Mouse (Mus musculus) forebrain, embryonic 15.5 days (tissue): Measurements from ENCODE around the gene Prr22. TPM values are rescaled to one million over a fixed set of nuclear protein-coding genes. Genes with fewer than 3 reads are reported as not detected.

Experiments
- ATAC-seq: fragments of 200-750 bp; cut with Nextera tagmentation; replicated peaks from 2 replicates; pipeline ENCODE4 v1.8.0; 2017; ENCODE audit warnings: mild to moderate bottlenecking, moderate TSS enrichment, moderate library complexity
- H3K27ac ChIP-seq: fragments of 300-500 bp; sonication (generic); replicated peaks from 2 replicates; pipeline ENCODE4 v1.5.1; 2015; ENCODE audit warnings: mild to moderate bottlenecking, inconsistent platforms
- H3K27me3 ChIP-seq: fragments of 300-500 bp; sonication (generic); 2 replicates; pipeline ENCODE4 v1.6.1; 2015; ENCODE audit warnings: inconsistent platforms
- H3K36me3 ChIP-seq: fragments of 300-500 bp; sonication (generic); 2 replicates; pipeline ENCODE4 v1.6.1; 2015; ENCODE audit warnings: mild to moderate bottlenecking, inconsistent platforms
- H3K4me1 ChIP-seq: fragments of 300-500 bp; sonication (generic); 2 replicates; pipeline ENCODE4 v1.6.1; 2015; ENCODE audit warnings: inconsistent platforms
- H3K4me2 ChIP-seq: fragments of 300-500 bp; sonication (generic); replicated peaks from 2 replicates; pipeline ENCODE4 v1.6.1; 2015; ENCODE audit warnings: mild to moderate bottlenecking, inconsistent platforms
- H3K4me3 ChIP-seq: fragments of 300-500 bp; sonication (generic); 2 replicates; pipeline ENCODE4 v1.5.1; 2015; ENCODE audit warnings: mild to moderate bottlenecking, inconsistent platforms
- H3K9ac ChIP-seq: fragments of 300-500 bp; sonication (generic); replicated peaks from 2 replicates; pipeline ENCODE4 v1.6.1; 2015; ENCODE audit warnings: mild to moderate bottlenecking, inconsistent platforms
- H3K9me3 ChIP-seq: fragments of 300-500 bp; sonication (generic); 2 replicates; pipeline ENCODE4 v1.6.1; 2016; ENCODE audit warnings: inconsistent platforms
- whole genome bisulfite sequencing: fragments of 180-500 bp; shearing (Covaris S2); methylation state at CpG from one replicate; pipeline ENCODE4 v1.1.7; 2015; ENCODE audit warnings: mixed read lengths; 5-methylcytosine and 5-hydroxymethylcytosine counted together
- polyA plus RNA-seq: library from polyadenylated mRNA; unstranded; fragments of >200 nt; fragmentation: Nextera tagmentation; extraction: Ambion mirVana; gene quantifications from 2 replicates; pipeline ENCODE4 v1.2.1, GENCODE M21; 2015

Gene Prr22
- polyA plus RNA-seq, 1 experiment from 2014 or later = 0.66 TPM

DNA sequence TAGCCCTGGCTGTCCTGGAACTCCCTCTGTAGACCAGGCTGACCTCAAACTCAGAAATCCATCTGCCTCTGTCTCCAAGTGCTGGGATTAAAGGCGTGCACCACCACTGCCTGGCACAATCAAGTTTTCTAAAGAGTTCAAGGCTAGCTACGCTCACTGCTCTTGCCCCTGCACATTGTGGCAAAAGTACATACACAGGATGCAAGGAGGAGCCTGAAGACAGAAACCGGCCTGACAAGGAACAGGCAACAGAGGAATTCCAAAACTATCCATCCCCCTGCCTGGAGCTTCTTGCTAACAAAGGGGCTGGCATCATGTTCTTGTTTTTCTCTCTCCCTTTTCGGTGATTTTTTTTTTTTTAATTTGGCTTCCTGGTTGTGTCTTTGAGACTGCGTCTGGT, 25.9 kb upstream of the Prr22 start:
- no peaks in the 10 kb centered on the region for H3K9me3 ChIP-seq
- H3K27me3 ChIP-seq = no peaks in the 10 kb centered on the region
- 61% methylated on average over 5 of the region's 5 CpGs for WGBS
- H3K9ac ChIP-seq = no peak overlapping the region
- no peak for ATAC-seq
- H3K27ac ChIP-seq = no peak overlapping the region
- no peaks in the 10 kb centered on the region for H3K4me1 ChIP-seq
- no peaks in the 10 kb centered on the region for H3K36me3 ChIP-seq
- no peak overlapping the region for H3K4me3 ChIP-seq
- no peak overlapping the region for H3K4me2 ChIP-seq

DNA sequence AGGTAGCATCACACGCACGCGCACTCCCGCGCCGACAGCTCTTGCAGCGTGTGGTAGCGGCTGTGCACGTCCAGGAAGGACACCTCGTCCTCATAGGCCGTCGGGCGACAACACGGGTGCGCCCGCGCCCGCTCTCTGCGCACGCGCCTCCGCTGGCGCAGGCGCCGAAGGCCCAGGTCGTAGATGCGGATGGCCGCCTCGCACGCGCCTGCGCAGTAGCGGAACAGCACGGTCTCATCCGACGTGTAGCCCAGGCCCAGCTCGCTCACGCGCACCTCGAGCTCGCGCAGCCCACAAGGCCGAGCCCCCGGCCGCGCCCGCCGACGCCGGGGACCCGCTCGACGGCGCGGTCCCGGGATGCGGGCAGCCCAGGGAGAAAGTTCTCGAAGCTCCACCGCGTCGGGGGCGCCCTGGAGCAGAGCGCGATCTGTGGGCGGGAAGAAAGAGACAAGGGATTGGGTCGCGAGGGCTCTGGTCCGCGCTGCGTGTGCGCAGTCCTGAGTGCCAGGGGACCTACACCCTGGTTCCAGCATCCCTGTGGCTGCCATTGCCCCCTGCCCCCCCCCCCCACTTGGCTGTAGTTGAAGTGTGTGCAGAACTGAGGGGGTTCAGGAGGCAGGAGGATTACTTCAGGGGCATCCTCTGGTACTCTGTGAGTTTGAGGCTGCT, 18.5 kb upstream of the Prr22 start:
- 17% methylated on average over 71 of the region's 71 CpGs for WGBS
- H3K4me3 ChIP-seq = peak overlapping the region; percentile 40
- H3K9me3 ChIP-seq = no peaks in the 10 kb centered on the region
- H3K36me3 ChIP-seq = no peaks in the 10 kb centered on the region
- H3K4me2 ChIP-seq = peak overlapping the region; percentile 55
- H3K27ac ChIP-seq = no peak overlapping the region
- H3K9ac ChIP-seq = no peak overlapping the region; the same call in 1 of the 2 replicates
- H3K4me1 ChIP-seq = no peaks in the 10 kb centered on the region
- H3K27me3 ChIP-seq = peaks cover 45% of the 10 kb centered on the region
- ATAC-seq = peak; percentile 85

DNA sequence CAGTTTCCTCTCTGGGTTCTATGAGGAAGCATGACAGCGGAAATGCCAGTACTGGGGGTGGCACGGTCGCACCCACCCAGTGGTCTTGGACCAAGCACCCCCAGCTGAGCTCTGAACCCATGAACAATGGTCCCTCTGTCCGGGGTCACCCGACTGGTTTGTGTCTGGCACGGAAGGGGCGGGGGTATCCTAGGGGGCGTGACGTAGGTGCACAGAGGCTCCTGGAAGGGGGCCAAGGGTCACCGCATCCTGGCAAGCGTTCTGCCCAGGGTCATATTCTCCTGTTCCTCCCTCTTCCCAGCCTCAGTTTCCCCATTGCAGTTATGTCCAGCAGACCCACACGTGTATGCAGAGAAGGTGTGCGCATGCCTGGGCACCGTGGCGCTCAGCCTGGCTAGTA, 16.6 kb upstream of the Prr22 start:
- no peak overlapping the region for H3K9ac ChIP-seq
- H3K4me1 ChIP-seq = peaks cover 11% of the 10 kb centered on the region
- H3K27ac ChIP-seq = no peak overlapping the region
- WGBS = 26% methylated on average over 15 of the region's 15 CpGs
- H3K36me3 ChIP-seq = no peaks in the 10 kb centered on the region
- H3K4me3 ChIP-seq = no peak overlapping the region
- peaks cover 61% of the 10 kb centered on the region for H3K27me3 ChIP-seq
- H3K4me2 ChIP-seq = no peak overlapping the region
- no peaks in the 10 kb centered on the region for H3K9me3 ChIP-seq
- ATAC-seq = no peak

DNA sequence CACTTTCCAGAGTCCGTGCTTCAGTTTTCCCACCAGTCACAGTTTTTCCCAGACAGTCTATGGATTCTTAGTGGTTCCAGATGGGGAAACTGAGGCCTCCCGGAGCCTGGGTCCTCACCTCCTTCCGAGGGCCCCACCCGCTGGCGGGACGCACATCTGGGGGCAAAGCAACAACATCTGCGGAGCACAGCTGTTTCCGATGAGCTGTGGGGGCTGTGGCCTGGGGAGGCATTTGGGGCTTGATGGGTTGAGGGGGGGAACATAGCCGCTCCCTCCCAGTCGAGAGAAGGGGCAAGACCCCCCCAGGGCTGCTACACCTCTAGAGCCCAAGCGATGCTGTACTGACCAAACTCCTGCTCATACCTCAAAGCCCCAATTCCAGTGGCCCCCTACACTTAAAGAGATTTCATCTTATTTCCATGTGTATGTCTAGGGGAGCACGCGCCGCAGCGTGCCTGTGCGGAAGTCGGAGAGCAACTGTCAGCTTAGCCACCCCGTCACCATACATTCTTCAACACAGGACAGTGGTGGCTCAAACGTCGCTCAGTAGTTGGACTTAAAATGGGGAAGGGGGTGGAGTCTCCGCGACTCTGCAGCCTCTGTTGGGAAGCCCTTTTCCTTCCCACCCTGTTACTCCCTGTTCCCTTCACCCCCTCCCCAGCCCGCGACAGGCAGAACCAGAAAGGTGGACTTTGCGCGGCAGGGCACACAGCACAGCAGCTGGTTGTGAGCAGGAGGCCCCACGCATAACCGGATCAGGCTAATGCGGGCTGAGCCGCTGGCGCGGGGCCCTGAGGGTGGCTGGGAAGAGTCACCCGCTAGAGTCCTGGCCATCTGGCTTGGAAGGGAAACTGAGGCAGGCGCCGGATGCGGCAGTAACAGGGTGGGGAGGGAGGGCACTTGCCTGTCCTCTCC, 15.5 kb upstream of the Prr22 start:
- peaks cover 11% of the 10 kb centered on the region for H3K4me1 ChIP-seq
- ATAC-seq = no peak
- H3K27me3 ChIP-seq = peaks cover 62% of the 10 kb centered on the region
- H3K4me2 ChIP-seq = no peak overlapping the region
- H3K9ac ChIP-seq = no peak overlapping the region
- H3K9me3 ChIP-seq = no peaks in the 10 kb centered on the region
- WGBS = 17% methylated on average over 36 of the region's 36 CpGs
- H3K27ac ChIP-seq = no peak overlapping the region
- no peak overlapping the region for H3K4me3 ChIP-seq
- H3K36me3 ChIP-seq = no peaks in the 10 kb centered on the region

DNA sequence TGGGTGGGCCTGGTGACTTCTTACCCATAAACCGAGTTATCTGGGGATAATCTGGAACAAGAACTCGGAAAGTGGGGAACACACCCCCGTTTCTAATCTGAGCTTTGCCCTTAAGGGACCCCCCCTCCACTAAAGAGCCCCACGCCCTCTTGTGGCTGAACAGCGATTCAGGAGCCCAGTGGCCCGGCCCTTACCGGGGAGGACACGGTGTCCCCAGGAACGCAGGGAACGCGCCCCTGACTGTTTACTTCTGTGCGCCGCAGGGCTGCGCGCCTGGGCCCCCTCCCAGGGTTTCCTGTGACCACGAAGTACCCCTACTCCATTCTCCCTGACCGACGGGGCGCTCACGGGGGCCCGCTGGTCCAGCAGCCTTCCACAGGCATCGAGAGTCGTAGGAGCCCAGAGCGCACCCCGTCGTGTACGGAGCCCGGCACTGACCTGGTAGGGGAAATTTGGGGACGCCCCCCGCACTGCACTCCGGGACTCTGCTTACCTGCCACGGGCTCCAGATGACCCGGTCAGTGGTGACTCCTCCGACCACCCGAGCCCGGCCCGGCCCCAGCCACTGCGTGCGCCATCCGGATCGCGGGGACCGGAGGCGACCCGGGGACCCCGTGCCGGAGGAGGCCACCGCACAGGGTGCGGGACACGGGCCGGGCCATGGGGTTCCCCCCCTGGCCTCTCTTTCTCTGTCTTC, 13.2 kb upstream of the Prr22 start:
- H3K36me3 ChIP-seq = no peaks in the 10 kb centered on the region
- peaks cover 16% of the 10 kb centered on the region for H3K4me1 ChIP-seq
- peaks cover 69% of the 10 kb centered on the region for H3K27me3 ChIP-seq
- peak overlapping the region; percentile 37; the same call in 1 of the 2 replicates for H3K9ac ChIP-seq
- no peak; the same call in 1 of the 2 replicates for ATAC-seq
- WGBS = 2% methylated on average over 49 of the region's 51 CpGs
- peak overlapping the region; percentile 75 for H3K4me2 ChIP-seq
- H3K4me3 ChIP-seq = peak overlapping the region; percentile 41
- no peak overlapping the region for H3K27ac ChIP-seq
- no peaks in the 10 kb centered on the region for H3K9me3 ChIP-seq

DNA sequence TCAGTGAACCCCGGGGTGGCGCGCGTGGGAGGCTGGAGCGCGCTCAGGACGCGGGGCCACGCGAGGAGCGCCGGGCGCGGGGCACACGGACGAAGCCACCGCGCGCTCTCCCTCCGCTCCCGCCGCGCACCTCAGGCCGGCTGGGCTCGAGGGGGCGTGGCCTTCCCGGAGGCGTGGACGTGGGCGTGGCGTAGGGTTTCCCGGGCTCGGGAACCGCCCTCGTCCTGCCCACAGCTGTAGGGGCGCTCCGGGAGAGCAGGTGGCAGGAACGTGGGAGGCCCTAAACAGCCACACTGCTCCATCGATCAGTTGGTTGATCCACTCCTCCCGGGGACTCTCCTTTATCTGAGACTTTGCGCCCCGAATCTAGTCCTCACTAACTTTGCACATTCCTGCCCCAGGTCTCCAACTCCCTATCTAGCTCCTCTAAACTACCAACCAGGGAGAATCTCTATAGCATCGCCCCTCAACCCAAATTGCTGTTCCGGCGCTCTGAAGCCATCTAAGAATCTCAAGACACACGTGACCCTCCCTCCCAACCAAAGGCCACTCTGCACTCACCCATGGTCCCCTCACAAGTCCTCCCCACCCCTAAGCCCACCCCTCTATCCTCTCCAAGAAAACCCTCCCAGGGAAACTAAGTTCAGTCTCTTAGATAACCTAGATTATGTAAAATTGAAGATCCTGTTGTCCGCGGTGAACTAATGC, 12.5 kb upstream of the Prr22 start, which contains the start of gene Nrtn:
TSS of gene Nrtn (minus strand) at position 115 of the 708 bp plus-strand sequence.
- H3K9ac ChIP-seq = peak within 1 kb of the TSS; percentile 37; the same call in 1 of the 2 replicates
- no peaks in the 10 kb centered on the region for H3K9me3 ChIP-seq
- WGBS = under 1% methylated on average over 47 of the region's 48 CpGs
- peak within 1 kb of the TSS; percentile 75 for H3K4me2 ChIP-seq
- ATAC-seq = peak; percentile 24
- H3K4me1 ChIP-seq = peaks cover 21% of the 10 kb centered on the region
- H3K4me3 ChIP-seq = peak within 1 kb of the TSS; percentile 41
- no peak within 1 kb of the TSS for H3K27ac ChIP-seq
- H3K36me3 ChIP-seq = no peaks in the 10 kb centered on the region
- peaks cover 62% of the 10 kb centered on the region for H3K27me3 ChIP-seq

DNA sequence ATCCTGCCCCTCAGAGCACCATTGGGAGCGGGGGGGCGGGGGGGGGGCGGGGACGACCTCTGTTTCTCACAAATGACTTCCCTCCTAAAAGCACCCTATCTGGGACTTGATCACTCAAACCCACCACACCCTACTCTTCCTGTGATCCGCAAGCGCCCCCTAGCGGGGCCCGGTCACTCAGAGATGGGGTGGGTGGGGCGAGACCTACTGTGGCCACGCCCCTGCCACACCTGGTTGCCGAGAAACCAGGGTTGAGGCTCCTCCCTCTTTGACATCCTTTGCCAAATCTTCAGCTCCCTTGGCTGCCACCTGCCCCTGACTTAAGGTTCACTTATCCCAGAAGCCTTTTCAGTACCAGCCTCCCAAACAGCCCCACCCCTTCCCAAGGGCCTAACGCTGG, 11.9 kb upstream of the Prr22 start:
- Histone ChIP-seq H3K4me1 (peaks cover 26% of the 10 kb centered on the region), H3K4me3 (no peak overlapping the region), H3K27me3 (peaks cover 56% of the 10 kb centered on the region), H3K36me3 (no peaks in the 10 kb centered on the region), H3K4me2 (no peak overlapping the region), H3K27ac (no peak overlapping the region), H3K9me3 (no peaks in the 10 kb centered on the region), H3K9ac (no peak overlapping the region)
- ATAC-seq = no peak
- 5% methylated on average over 12 of the region's 12 CpGs for whole genome bisulfite sequencing

DNA sequence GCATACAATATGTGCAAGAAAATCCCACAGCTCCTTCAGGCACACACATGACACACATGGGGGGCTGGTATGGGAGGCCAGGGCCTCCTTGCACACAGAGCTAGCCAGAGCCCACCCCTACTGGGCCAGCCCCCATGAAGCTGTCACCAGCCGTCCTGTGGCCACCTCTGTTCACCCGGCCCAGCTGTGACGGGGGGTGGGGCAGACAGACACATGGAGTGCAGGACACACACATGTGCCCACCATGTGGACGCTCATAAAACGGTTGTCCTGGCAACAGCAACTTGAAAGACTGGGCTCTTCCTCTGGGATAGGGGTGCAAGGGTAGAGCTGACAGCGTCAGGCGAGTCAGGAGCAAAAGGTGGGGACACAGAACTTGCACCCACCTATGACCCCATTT, 10.8 kb upstream of the Prr22 start:
- peaks cover 35% of the 10 kb centered on the region for H3K4me1 ChIP-seq
- no peak for ATAC-seq
- H3K9ac ChIP-seq = no peak overlapping the region
- H3K9me3 ChIP-seq = no peaks in the 10 kb centered on the region
- WGBS = 68% methylated on average over 7 of the region's 7 CpGs
- H3K36me3 ChIP-seq = no peaks in the 10 kb centered on the region
- H3K4me3 ChIP-seq = no peak overlapping the region
- no peak overlapping the region for H3K4me2 ChIP-seq
- peaks cover 46% of the 10 kb centered on the region for H3K27me3 ChIP-seq
- no peak overlapping the region for H3K27ac ChIP-seq

DNA sequence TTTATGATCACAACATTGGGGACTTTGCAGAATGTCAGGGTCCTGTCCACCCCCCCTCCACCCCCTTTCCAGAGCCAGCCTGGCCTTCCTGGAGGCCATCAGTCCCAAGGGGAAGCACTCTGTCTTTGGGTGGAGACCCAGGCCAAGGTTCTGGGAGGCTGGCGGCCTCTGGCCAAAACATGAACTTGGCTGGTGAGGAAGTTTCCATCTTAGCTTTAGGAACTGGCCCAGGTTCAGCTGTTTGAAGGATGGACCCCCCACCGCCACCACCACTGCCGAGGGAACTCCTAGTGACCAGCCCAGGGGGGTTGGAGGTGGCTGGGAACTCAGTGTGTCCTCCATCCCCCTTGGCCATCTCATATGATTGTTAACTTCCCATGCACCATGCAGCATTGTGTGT, 9.0 kb upstream of the Prr22 start:
- no peak for ATAC-seq
- 60% methylated on average over 3 of the region's 3 CpGs for WGBS
- H3K36me3 ChIP-seq = no peaks in the 10 kb centered on the region
- H3K4me2 ChIP-seq = no peak overlapping the region
- peaks cover 28% of the 10 kb centered on the region for H3K27me3 ChIP-seq
- H3K9ac ChIP-seq = no peak overlapping the region
- peaks cover 42% of the 10 kb centered on the region for H3K4me1 ChIP-seq
- H3K4me3 ChIP-seq = no peak overlapping the region
- H3K9me3 ChIP-seq = no peaks in the 10 kb centered on the region
- H3K27ac ChIP-seq = no peak overlapping the region

DNA sequence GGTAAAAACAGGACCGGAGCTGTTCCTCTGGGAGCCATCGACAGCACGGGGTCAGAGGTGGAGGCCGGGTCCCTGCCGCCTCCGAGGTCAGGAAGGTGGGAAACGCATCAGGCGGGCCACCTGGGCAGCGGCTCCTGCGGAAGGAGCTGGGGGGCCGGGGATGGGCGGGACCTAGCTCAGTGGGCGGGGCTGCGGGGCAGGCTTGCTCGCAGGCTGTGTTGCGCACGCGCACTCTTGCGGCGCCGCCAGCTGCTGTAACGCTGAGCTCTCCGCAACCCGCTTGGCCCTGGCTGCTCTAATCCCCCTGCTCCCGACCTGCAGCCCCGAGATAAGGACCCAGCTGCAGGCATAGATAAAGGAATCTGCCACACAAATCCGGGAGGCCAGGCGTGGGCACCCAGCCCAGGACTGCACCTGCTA, 8.0 kb upstream of the Prr22 start:
- Histone ChIP-seq H3K27me3 (peaks cover 19% of the 10 kb centered on the region), H3K9me3 (no peaks in the 10 kb centered on the region), H3K4me3 (peak overlapping the region; percentile 55), H3K9ac (peak overlapping the region; percentile 66), H3K4me2 (peak overlapping the region; percentile 82), H3K4me1 (peaks cover 38% of the 10 kb centered on the region), H3K36me3 (peaks cover 4% of the 10 kb centered on the region; the same call in 1 of the 2 replicates), H3K27ac (peak overlapping the region; percentile 97)
- under 1% methylated on average over 28 of the region's 28 CpGs for WGBS
- ATAC-seq = peak; percentile 27
